Mouse (Mus musculus) adrenal gland, postnatal 14 days (tissue): Measurements from ENCODE around the gene Spen. TPM values are rescaled to one million over a fixed set of nuclear protein-coding genes. Genes with fewer than 3 reads are reported as not detected.

Source experiments
- DNase-seq: peaks from one replicate; pipeline ENCODE4 v3.0.0; 2021; ENCODE audit warnings: mixed read lengths
- total RNA-seq: library from RNA; stranded (reverse); gene quantifications from 2 replicates; pipeline ENCODE4 v1.2.3, GENCODE M21; 2021

The Spen gene
- total RNA-seq, 1 experiment from 2014 or later = 50.2 TPM

DNA sequence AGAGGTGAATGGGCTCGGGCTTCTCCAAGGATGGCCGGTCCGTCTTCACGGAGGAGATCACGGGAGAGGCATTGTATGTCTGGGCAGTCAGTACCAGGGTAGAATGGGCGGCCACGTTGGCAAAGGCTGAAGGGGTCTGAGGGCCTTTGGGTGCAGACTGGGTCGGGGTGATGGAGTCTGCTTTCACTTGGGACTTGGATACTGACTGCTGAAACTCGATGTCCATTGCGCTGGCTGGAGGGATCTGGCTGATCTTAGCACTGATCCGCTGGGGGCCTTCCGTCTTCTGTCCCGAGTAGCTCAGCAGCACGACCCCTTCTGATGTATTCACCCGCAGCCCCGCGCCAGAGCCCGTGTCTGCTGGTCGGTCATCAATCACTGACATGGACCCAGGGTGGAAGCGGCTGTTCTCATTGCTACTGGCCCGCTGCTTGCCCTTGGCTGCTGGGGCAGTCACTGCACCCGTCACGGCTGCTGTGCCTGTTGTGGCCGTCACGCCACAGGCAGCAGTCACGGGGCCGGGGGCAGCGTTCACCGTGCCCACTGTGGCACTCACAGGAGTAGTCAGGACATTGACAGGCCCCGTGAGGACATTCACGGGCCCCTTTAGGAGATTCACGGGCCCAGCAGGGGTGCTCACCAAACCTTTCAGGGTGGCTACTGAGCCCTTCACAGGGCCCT lies 65.6 kb downstream of the Spen start:
- DNase-seq = no peak

DNA sequence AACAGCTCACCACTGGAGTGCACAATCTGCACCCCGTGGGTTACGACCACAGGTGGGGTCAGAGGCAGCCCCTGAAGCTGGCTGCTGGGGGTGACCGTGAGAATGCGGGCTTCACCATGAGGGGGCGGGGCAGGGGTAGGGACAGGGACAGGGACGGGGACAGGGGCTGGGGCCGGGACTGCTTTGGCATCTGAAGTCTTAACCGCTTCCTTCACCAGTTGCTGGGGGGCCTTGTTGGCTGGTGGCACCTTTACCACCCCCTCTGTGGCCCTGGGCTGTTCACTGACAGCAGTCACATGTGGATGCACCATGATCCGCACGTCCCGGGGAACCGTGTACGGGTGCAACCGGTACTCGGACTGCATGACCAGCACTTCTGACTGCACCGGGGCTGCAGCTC lies 66.9 kb downstream of the Spen start:
- DNase-seq = no peak

DNA sequence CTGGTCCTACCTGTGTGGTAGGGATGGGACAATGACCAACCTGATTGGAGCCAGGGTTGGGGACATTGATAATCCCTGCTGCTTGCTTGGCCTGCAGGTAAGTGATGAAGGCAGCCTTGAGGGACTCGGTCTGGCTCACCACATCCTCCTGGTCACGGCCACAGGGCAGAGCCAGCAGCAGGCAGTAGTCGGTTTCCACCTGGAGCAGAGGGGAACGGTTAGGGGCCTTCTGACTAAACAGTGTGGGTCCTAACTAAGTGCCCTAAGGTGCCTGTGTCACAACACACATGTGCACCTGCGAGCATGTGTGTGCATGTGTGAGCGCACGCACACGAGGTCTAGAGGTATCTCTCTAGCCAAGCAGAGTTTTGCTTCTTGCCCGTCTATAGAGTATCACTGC lies 69.1 kb downstream of the Spen start:
- DNase-seq = no peak

DNA sequence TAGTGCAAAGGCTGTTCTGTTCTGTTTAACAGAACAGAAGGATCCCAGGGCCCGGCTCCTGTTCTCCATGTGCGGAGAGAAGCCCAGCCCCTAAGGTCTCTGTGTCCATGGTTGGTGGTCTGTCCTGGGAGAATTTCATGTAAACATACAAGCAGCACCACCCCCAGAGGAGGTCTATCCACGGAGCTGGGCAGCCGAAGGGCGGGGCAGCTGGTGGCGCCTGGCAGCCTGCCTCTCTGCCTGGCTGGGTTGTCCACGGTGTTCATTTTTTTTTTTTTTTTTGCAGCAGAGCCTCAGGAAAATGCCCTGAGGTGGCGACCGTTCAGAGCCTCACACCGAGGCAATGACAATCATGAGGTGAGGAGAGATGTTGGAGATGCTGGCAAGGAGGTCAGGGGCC lies 69.8 kb downstream of the Spen start:
- DNase-seq = peak; percentile 36

DNA sequence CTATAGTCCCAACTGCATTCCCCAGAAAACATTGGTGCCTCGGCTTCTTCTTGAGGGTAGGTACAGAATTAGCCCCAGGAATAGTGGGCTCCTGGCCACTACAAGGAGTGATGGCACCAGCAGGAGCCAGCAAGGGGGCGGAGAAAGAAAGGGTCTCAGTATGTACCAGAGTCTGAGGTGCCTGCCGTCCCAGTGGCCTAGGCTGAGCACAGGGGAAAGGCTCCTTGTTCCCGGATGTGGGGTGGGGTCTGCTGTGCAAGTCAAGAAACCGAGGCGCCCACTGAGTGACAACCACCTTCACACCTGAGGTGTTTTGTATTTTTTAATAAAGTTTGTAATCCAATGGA lies 70.8 kb downstream of the Spen start:
- DNase-seq = no peak

DNA sequence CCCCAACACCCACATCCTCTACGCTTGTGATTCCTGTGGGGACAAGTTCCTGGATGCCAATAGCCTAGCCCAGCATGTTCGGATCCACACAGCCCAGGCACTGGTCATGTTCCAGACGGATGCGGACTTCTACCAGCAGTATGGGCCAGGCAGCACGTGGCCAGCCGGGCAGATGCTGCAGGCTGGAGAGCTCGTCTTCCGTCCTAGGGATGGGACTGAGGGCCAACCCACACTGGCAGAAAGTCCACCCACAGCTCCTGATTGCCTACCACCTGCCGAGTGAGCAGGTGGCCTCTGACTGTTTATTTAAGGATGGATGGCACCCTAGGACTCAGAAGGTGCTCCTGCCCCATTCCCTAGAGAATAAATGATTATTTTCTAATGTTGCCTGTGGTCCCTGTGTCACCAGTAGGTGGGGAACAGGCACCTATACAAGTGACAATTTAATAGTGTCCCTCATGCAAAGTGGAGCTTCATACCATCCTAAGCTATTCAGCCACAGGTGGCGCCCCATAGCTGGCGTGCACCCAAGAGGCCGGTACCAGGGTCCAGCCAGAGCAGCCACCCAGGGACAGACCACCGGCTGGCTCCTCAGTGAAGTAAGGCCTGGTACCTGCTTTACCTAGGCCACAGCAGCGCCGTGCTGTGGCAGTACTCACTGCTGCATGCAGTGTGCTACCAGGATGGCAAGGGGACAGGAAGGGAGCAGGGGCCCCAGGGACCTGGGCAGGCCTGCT lies 71.4 kb downstream of the Spen start:
- no peak for DNase-seq

DNA sequence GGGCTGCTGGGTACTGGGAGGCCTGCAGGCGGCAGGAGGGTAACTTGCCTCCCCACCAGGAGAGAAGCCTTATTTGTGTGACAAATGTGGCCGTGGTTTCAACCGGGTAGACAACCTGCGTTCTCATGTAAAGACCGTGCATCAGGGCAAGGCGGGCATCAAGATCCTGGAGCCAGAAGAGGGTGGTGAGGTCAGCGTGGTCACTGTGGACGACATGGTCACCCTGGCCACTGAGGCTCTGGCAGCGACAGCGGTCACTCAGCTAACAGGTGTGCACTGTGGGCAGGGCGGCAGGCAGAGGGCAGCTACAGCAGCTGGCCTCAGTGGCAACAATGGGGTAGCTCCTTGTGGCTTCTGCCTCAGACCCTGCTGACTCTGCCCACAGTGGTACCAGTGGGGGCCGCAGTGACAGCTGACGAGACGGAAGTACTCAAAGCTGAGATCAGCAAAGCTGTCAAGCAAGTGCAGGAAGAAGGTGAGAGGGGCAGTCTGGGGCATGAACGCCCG lies 72.1 kb downstream of the Spen start:
- no peak for DNase-seq

DNA sequence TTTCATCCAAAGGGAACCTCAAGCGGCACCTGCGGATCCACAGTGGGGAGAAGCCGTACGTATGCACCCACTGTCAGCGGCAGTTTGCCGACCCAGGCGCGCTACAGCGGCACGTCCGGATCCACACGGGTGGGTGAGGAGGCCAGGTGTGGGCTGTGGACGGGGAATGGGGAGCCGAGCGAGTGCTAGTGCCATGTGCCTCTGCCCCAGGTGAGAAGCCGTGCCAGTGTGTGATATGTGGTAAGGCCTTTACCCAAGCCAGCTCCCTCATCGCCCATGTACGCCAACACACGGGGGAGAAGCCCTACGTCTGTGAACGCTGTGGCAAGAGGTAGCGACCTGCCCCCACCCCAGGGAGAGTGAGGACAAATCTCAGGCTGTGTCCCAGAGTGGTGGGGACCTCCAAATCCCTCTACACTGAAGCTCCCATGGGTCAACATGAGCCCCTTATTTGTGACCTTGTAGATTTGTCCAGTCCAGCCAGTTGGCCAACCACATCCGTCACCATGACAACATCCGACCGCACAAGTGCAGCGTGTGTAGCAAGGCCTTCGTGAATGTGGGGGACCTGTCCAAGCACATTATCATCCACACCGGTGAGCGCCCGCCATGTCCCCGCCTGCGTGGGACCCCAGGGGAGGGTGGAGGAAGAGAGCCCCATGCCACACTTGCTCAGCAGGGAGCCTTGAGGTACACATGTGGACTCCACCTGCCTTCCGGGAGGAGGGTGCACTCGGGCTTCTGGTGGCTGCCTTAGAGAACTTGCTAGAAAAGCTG lies 72.7 kb downstream of the Spen start:
- DNase-seq = peak; percentile 45

DNA sequence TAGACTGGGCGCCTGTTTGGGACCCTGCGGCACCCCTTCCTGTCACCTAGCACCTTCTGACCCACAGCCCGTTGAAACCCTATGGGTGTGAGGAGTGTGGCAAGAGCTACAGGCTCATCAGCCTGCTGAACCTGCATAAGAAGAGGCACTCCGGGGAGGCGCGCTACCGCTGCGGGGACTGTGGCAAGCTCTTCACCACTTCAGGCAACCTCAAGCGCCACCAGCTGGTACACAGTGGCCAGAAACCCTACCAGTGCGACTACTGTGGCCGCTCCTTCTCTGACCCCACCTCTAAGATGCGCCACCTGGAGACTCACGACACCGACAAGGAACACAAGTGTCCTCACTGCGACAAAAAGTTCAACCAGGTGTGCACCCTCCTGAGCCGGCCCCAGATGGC lies 73.7 kb downstream of the Spen start:
- DNase-seq = no peak

DNA sequence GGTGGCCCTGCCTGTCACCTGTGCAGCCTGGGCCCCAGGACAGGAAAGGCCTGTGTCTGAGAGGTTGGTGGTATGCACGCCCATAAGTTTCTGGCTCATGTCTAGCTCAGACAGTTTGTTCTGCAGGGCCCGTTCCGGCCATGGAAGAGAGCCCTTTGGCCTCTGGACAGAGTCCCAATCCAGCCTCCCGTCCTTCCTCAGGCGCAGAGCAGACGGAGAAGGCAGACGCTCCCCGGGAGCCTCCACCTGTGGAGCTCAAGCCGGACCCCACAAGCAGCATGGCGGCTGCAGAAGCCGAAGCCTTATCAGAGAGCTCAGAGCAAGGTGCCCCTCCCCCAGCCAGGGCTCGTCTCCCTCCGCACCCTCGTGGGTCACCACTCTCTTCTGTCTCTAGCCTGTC lies 74.9 kb downstream of the Spen start:
- no peak for DNase-seq

DNA sequence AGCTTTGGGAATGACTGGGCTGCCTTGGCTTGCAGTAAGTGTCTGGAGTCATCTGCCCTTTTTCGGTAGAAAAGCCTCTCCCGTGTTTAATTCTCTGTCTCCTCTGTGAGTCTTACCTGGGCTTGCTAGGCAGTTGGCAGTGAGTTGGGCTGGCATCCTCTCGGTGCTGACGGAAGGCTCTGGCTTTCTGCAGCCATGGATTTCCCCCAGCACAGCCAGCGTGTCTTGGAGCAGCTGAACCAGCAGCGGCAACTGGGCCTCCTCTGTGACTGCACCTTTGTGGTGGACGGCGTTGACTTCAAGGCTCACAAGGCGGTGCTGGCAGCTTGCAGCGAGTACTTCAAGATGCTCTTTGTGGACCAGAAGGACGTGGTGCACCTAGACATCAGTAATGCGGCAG lies 76.8 kb downstream of the Spen start:
- no peak for DNase-seq

DNA sequence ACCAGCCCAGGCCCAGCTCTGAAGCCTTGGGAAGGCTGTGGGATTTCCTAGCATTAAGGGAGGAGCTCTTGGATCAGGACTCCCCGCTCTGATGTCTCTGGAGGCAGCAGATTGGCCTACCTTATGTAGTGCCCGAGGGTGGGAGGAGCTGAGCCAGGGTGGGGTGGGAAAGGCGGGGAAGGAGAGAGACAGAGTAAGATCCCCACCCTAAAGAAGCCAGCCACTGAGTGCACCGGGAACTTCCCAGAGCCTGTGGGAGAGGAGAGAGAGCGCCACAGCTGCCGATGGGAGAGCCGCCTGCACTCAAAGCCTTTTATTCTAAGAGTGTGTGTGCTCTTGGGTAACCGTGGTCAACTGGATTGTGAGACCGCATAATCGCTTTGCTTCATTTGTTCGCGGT lies 77.3 kb downstream of the Spen start:
- DNase-seq = no peak

DNA sequence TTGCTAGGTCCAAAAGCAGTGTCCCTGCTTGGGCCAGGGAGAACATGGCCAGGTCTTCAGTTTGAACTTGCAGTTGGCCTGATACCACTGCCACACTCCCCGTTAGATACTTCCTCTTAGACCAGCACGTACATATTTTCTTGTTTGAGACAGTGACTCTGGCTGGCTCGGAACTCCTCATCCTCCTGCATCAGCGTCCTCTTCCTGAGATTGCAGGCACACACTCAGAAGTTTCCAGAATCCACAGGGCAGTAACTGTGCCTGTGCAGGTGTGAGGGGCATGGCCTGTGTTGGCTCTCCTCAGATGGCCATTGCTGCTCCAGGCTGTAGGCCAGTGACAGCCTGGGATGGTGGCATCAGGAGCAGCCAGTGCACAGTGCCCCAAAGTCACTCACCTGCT lies 77.9 kb downstream of the Spen start:
- no peak for DNase-seq

DNA sequence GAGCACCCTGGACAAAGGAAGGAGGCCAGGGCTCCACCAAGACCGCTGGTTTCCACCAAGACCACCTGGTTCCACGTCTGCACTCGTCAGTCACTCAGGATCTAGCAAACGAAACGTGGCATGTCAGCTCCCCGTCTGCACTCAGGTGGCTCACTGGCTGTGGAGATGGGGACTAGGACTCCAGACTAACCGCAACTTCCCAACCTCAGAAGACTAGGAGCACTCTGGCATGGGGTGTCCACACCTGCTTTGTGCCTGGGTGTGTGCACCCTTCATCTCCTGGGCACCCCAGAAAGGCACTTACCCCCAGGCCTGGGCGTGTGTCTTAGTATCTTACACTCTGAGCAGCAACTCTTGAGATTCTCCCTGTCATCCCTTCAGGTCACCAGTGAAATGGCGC lies 78.6 kb downstream of the Spen start:
- no peak for DNase-seq

DNA sequence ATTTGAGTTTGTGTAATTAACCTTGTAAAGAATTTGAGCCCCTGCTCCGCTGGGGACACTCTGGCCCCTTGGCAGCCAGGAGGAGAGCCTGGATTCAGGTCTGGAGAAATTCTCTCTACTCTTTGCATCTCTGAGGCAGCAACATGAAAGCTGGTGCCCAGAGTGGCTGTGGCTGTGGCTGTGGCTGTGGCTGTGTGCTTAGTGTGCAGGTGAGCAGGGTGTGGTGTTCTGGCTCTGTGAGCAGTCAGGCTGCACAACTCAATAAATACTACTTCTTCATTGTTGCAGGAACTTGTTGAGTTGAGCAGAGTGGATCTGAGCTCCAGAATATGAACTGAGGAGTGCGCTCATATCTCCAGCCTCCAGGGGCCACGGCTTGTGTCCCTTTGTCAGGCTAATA lies 79.5 kb downstream of the Spen start:
- DNase-seq = no peak

DNA sequence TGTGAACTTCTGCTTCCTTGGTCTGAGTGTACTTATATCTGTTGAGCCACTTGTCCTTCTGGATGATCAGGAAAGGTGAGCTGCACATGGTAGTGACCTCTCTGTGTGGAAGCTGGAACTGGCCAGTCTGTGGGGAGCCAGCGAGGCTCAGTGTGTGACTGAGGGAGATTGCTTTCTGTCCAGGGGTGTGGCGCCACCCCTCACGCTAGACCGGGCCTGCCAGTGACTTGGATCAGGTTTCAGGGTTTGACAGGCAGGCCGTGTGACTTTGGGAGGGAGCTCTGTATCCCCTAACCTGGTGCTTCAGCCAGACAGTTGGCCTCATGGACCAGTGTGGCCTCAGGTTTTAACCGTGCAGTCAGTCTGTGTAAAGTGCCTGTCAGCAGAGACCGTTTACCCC lies 80.2 kb downstream of the Spen start:
- no peak for DNase-seq

DNA sequence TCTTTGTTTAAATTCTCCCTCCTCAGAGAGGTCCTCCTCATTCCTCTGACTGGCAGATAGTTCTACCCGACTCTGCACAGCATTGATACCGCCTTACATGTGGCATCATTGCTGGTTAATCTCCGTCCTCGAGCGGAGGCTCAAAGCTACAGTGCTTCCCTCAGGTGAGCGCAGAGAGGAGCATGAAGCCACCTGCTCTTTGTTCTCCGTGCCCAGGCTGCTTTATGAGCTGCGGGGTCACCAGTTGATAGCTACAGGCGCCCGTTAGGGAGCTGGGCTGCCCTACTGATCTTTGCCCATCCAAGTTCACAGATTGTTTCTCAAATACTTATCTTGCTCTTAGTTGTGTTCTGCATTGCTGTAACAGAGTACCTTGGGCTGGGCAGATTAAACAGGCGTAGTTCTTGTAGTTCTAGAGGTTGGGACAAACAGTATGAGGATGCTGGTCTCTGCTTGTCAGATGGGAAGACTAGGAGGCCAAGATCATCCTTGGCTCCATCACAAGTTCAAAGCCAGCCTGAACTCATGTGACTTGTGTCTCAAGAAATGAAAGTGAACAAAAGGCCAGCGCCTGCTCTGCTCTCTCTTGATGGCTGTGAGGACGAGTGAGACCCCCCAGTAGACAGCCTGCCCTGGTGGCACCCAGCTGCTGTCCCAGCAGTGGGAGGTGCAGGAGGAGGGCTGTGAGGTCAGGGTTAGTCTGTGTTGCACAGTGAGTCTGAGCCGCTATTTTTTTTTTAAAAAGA lies 82.0 kb downstream of the Spen start:
- DNase-seq = no peak

DNA sequence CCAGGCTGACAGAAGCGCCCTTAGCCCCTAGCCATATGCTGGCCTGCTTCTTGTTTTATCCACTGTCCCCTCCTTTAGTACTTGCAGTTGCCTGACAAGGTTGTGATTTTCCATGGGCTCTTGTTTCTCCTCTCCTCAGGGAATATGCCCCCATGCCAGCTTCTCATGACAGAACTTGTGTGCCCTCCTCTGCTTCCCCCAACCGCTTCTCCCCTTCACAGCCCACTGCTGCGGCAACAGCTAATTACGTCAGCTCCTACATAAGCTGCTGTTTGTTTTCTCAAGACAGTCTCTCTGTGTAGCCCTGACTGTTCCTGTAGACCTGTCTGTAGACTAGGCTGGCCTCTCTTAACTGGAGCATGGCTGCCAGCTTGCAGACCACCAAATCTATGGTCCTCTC lies 82.9 kb downstream of the Spen start:
- no peak for DNase-seq

DNA sequence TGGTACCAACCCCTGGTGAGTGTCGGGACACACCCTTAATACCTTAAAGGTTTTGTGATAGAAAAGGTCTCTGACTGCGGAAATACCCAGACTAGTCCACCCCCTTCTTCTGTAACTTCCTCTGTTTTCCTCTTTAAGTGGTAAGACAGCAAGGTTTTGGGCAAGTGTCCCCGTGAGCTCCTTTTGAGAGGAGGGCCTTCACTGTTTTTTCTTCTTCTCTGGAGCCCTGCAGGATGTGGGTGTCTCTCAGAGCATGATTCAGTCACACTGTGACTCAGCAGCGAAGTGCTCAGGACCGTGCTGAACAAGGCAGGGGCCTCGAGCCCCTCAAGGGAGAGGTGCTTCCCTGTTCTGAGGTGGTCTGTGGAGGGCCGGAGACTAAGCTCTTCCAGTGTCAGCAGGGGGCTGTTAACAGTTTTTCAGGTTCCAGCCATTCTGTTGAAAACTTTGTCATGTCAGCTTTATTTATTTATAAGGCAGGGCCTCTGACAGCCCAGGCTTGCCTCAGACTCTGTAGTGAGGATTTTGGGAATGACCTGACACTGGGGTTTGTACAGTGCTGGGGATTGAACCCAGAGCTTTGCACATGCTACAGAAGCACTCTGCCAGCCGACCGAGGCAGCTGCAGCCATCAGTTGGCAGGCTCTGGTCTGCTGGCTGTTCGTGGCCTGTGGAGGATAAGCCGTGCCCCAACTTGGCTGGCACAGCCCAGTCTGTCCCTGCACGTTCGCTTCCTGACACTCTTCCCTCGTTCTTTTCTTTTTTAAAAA lies 83.6 kb downstream of the Spen start:
- DNase-seq = no peak

DNA sequence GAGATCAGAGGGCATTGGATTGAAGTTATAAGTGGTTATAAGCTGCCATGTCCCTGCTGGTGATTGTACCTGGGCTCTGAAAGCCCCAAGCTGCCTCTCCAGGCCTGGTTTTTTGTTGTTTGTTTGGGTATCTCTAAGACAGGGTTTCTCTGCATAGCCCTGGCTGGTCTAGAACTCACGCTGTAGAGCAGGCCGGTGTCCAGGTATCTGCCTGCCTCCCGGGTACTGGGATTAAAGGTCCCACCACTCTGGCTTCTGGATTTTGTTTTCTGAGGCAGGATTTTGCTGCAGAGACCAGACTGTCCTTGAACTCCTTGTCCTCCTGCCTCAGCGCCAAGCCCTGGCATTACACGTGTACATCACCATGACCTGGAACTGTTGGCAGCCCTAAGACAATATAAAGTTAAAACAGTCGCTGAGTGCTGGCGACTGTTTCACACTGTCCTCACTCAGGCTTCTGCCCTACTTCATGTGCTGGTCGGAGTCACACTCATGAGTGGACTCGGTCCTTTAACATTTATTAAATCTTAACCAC lies 86.4 kb downstream of the Spen start:
- peak; percentile 49 for DNase-seq

DNA sequence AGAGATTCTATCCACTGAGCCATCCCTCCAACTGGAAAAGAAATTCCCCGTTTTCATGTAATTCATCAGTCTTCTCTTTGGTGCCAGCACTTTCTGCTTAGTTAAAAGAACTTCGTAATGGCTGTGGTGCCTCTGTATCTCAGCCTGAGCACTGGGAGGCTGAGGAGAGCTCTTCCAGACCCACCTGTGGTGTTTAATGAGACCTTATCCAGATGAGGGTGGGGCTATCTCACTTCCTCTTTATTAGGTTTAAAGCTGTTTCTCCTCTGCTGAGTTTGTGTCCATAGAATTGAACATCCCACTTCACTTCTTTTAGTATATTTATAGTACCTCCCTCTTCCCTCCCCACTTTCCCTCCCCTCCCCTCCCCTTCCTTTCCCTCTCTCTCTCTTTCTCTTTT lies 87.1 kb downstream of the Spen start:
- no peak for DNase-seq

DNA sequence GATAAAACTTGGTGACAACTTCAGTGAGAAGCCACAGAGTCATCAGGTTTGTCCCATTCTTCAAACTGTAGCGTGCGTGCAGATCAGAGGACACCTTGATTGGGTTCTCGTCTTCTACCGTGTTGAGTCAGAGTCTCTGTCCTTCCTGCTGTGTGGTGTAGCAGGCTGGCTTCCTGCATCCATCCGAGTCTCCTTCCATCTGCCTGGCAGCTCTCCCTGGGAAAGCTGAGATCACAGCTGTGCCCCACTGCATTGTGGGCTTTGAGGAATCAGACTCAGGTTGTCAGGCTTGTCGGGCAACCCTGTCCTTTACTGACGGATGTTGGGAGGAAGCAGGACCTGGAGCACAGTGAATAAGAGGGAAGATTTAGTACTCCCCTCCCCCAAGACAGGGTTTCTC lies 92.2 kb downstream of the Spen start:
- no peak for DNase-seq
